Mouse (Mus musculus): Measurements from ENCODE around the gene Sorl1. TPM values are rescaled to one million over a fixed set of nuclear protein-coding genes. Genes with fewer than 3 reads are reported as not detected.
A peak's percentile ranks its signal among the peaks of the same experiment; 100 is the strongest.

The Sorl1 gene
- polyA plus RNA-seq (2012; rRNA removed) = 69.7 and 93.6 TPM in 2 replicates

DNA sequence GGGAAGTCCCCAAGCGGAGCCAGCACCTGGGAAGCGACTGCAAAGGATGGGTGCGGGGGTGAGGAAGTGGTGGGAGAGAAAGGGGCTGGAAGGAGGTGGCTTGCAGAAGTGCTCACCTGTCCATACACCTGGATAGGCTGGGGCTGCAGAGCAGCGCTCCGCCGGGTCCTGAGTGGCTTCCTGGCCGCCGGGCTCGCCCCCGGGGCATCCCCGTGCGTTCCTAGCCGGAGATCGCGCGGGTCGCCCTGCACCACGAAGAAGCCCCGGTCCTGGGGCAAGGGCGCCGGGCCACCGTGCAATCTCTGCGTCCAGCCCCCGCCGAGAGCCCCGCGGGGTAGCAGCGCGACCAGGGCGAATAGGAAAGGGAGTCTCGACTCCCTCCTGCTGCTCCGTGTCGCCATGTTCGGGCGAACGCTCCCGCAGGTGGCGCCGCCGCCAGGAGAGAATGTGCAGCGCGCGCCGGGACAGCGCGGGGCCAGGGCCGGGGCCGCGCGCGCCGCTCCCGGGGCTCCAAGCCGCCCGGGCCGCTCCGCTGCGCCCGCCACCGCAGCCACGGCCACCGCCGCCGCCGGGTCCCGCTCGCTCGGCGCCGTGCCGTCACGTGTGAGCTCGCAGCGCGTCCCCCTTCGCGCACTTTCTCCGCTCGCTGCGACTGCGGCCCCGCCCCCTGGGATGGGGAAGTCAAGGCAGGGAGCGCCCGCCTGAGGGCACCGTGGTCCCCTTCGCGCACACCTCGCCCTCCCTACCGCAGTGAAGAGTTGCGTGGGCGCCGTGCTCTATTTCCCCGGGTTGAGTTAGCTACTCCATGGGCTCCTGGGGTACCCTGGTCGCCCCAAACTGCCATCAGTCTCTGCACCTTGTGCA is at the start of gene Sorl1:
Sorl1 (minus strand) TSS at position 585 of the 864 bp plus-strand sequence.
- DNase-seq (ENCODE audit: low read depth in 1 of 2, low spot score in 2 of 2) = peak in 1 of 2 experiments; percentile 88
- Histone ChIP-seq H3K27me3 (ENCODE audit: control insufficient read depth, insufficient read depth, low read length) (no peaks in the 10 kb centered on the region), H3K4me3 (ENCODE audit: extremely low read depth, insufficient read depth, insufficient read length) (peak within 1 kb of the TSS; percentile 89), H3K36me3 (ENCODE audit: control insufficient read depth, insufficient read depth, low read length) (no peaks in the 10 kb centered on the region), H3K4me1 (ENCODE audit: control insufficient read depth, insufficient read depth, insufficient read length) (peaks cover 30% of the 10 kb centered on the region; the same call in 1 of the 2 replicates), H3K27ac (ENCODE audit: insufficient read depth, low read length) (peak within 1 kb of the TSS; percentile 89)
- peak; percentile 36; the same call in 1 of the 2 replicates for TF ChIP-seq CTCF (IDR thresholded peaks at IDR 0.05; ENCODE audit: extremely low read depth, insufficient read depth, insufficient read length, insufficient replicate concordance)
- peak; percentile 18 for TF ChIP-seq POLR2A (IDR thresholded peaks at IDR 0.05; ENCODE audit: low read depth, low read length)
- under 1% methylated on average over 71 of the region's 94 CpGs for whole genome bisulfite sequencing

DNA sequence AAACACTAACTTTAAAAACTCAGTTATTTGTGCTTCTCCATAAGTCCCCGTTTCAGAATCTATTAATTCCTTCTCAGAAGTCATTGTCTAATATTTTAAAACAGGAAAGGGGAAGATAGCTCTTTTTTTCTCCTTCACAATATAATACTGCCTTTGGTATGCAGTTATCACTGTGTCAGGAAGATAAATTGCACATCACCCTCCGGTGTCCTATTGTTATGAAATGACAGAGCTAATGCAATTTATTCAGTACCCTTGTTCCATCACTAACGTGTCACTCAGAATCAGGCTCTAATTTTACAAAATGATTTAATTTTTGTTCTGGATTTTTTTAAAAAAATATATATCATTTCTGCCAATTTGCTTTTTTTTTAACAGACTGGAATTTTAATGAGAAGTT is 49.7 kb upstream of the Sorl1 start:
- no peak overlapping the region for H3K4me3 ChIP-seq (ENCODE audit: extremely low read depth, insufficient read depth, insufficient read length)
- H3K36me3 ChIP-seq (ENCODE audit: control insufficient read depth, insufficient read depth, low read length) = no peaks in the 10 kb centered on the region
- no peak overlapping the region for H3K27ac ChIP-seq (ENCODE audit: insufficient read depth, low read length)
- WGBS = 73% methylated on average over 3 of the region's 3 CpGs
- no peaks in the 10 kb centered on the region for H3K4me1 ChIP-seq (ENCODE audit: control insufficient read depth, insufficient read depth, insufficient read length)
- DNase-seq (ENCODE audit: low read depth in 1 of 2, low spot score in 2 of 2) = no peak
- no peaks in the 10 kb centered on the region for H3K27me3 ChIP-seq (ENCODE audit: control insufficient read depth, insufficient read depth, low read length)
- TF ChIP-seq POLR2A (IDR thresholded peaks at IDR 0.05; ENCODE audit: low read depth, low read length) (no peak), CTCF (IDR thresholded peaks at IDR 0.05; ENCODE audit: extremely low read depth, insufficient read depth, insufficient read length, insufficient replicate concordance) (no peak)

DNA sequence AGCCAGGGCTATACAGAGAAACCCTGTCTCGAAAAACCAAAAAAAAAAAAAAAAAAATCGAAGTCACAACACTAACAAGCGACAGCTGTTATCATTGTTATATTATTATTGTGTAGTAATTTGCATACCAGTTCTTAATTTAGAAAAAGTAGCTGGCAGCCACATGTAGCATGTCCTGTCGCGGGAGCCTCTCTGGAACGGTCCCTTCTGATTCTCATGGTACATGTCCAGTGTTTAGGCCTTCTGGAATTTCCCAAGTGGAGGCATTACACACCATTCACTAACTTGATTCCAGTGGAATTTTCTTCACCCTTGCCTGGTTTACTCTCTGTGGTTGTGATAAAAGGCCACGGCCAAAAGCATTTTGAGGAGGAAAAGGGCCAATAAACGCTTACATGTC is 45.4 kb upstream of the Sorl1 start:
- TF ChIP-seq POLR2A (IDR thresholded peaks at IDR 0.05; ENCODE audit: low read depth, low read length) = no peak
- no peak for TF ChIP-seq CTCF (IDR thresholded peaks at IDR 0.05; ENCODE audit: extremely low read depth, insufficient read depth, insufficient read length, insufficient replicate concordance)
- 85% methylated on average over 8 of the region's 8 CpGs for WGBS

DNA sequence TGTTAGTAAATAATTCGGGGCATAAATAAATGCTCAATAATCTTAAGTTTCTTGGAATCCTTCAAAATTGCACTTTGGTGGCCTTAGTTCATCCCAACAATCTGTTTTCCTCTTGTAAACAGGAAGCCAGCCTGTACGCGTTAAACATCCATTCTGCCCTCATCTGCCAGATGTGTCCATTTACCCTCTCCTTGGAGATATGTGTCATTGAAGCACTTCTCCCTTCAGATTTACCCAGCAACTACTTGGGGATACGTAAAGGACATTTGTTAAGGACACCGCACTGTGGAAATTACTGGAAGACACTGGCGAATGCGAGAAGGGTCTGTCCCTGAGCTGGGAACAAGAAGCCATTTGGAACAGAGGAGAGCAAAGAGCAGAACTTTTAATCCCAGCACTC is 44.9 kb upstream of the Sorl1 start:
- H3K27me3 ChIP-seq (ENCODE audit: control insufficient read depth, insufficient read depth, low read length) = no peaks in the 10 kb centered on the region
- no peak overlapping the region for H3K27ac ChIP-seq (ENCODE audit: insufficient read depth, low read length)
- DNase-seq (ENCODE audit: low read depth in 1 of 2, low spot score in 2 of 2) = no peak
- H3K4me3 ChIP-seq (ENCODE audit: extremely low read depth, insufficient read depth, insufficient read length) = no peak overlapping the region
- H3K36me3 ChIP-seq (ENCODE audit: control insufficient read depth, insufficient read depth, low read length) = no peaks in the 10 kb centered on the region
- no peak for TF ChIP-seq CTCF (IDR thresholded peaks at IDR 0.05; ENCODE audit: extremely low read depth, insufficient read depth, insufficient read length, insufficient replicate concordance)
- TF ChIP-seq POLR2A (IDR thresholded peaks at IDR 0.05; ENCODE audit: low read depth, low read length) = no peak
- 89% methylated on average over 7 of the region's 7 CpGs for WGBS
- H3K4me1 ChIP-seq (ENCODE audit: control insufficient read depth, insufficient read depth, insufficient read length) = no peaks in the 10 kb centered on the region

More for the DNA sequence above, 45.4 kb upstream of the Sorl1 start:
- Histone ChIP-seq H3K27ac (ENCODE audit: insufficient read depth, low read length) (no peak overlapping the region), H3K4me3 (ENCODE audit: extremely low read depth, insufficient read depth, insufficient read length) (no peak overlapping the region), H3K27me3 (ENCODE audit: control insufficient read depth, insufficient read depth, low read length) (no peaks in the 10 kb centered on the region), H3K4me1 (ENCODE audit: control insufficient read depth, insufficient read depth, insufficient read length) (no peaks in the 10 kb centered on the region), H3K36me3 (ENCODE audit: control insufficient read depth, insufficient read depth, low read length) (no peaks in the 10 kb centered on the region)
- DNase-seq (ENCODE audit: low read depth in 1 of 2, low spot score in 2 of 2) = no peak

DNA sequence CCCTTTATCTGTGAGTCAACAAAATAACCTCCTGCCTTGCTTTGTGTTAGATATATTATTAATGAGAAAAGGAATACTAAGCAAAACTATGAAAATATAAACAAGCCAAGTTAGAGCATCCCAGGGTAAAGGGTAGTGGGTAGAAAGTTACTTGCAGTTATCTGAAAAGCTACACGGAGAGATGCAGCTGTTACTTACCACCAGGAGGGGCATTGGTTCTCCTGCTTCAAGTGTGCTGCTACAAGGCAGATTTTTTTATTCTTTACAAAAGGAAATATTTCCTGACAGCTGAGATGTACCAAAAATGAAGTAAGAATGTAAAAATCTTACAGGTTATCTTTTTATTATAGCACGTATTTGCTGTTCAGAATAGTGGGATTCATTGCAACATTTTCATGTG is 40.8 kb upstream of the Sorl1 start:
- Histone ChIP-seq H3K27ac (ENCODE audit: insufficient read depth, low read length) (no peak overlapping the region), H3K4me3 (ENCODE audit: extremely low read depth, insufficient read depth, insufficient read length) (no peak overlapping the region), H3K4me1 (ENCODE audit: control insufficient read depth, insufficient read depth, insufficient read length) (no peaks in the 10 kb centered on the region), H3K36me3 (ENCODE audit: control insufficient read depth, insufficient read depth, low read length) (no peaks in the 10 kb centered on the region), H3K27me3 (ENCODE audit: control insufficient read depth, insufficient read depth, low read length) (no peaks in the 10 kb centered on the region)
- no peak for DNase-seq (ENCODE audit: low read depth in 1 of 2, low spot score in 2 of 2)
- 70% methylated on average over 2 of the region's 2 CpGs for whole genome bisulfite sequencing
- TF ChIP-seq POLR2A (IDR thresholded peaks at IDR 0.05; ENCODE audit: low read depth, low read length) (no peak), CTCF (IDR thresholded peaks at IDR 0.05; ENCODE audit: extremely low read depth, insufficient read depth, insufficient read length, insufficient replicate concordance) (no peak)

DNA sequence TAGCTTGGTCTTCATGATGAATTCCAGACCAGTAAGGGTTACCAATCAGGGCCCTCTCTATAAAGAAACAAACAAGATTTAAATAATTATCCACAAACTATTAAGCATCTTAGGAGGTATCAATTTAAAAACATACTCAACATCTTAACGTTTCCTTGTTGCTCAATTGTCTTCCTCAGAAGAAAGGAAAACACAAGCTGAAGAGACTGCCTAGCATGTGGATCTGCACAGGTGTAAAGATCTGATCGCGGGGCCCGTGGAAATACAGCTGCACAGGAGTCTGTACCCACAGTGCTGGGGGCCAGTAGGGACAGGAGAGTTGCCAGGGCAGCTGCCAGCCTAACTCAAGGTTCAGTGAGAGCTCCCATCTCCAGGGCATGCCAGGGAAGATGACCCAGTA is 38.9 kb upstream of the Sorl1 start:
- H3K4me3 ChIP-seq (ENCODE audit: extremely low read depth, insufficient read depth, insufficient read length) = no peak overlapping the region
- H3K4me1 ChIP-seq (ENCODE audit: control insufficient read depth, insufficient read depth, insufficient read length) = peaks cover 5% of the 10 kb centered on the region; the same call in 1 of the 2 replicates
- WGBS = 80% methylated on average over 4 of the region's 4 CpGs
- TF ChIP-seq POLR2A (IDR thresholded peaks at IDR 0.05; ENCODE audit: low read depth, low read length) (no peak), CTCF (IDR thresholded peaks at IDR 0.05; ENCODE audit: extremely low read depth, insufficient read depth, insufficient read length, insufficient replicate concordance) (no peak)
- no peaks in the 10 kb centered on the region for H3K36me3 ChIP-seq (ENCODE audit: control insufficient read depth, insufficient read depth, low read length)
- no peak for DNase-seq (ENCODE audit: low read depth in 1 of 2, low spot score in 2 of 2)
- no peak overlapping the region for H3K27ac ChIP-seq (ENCODE audit: insufficient read depth, low read length)
- no peaks in the 10 kb centered on the region for H3K27me3 ChIP-seq (ENCODE audit: control insufficient read depth, insufficient read depth, low read length)

DNA sequence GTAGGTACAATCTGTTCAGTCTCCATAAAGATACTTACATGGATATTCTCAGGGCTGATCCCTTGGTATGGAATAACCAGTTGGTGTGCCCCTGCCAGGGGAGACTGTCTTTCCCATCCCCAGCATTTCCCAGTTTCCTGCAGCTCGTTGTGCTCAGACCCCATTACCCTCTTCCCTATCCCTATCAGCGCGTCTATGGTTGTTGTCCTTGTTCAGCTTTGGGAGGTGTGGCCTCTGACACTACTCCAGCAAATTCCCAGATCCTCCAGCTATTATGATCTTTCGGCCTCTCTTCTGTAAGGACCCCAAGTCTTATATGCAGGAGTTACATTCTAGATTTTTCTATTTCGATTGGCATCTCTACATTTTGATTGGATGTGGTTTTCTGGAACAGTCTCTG is 35.3 kb upstream of the Sorl1 start:
- Histone ChIP-seq H3K4me1 (ENCODE audit: control insufficient read depth, insufficient read depth, insufficient read length) (peaks cover 5% of the 10 kb centered on the region; the same call in 1 of the 2 replicates), H3K27ac (ENCODE audit: insufficient read depth, low read length) (no peak overlapping the region), H3K4me3 (ENCODE audit: extremely low read depth, insufficient read depth, insufficient read length) (no peak overlapping the region), H3K27me3 (ENCODE audit: control insufficient read depth, insufficient read depth, low read length) (no peaks in the 10 kb centered on the region), H3K36me3 (ENCODE audit: control insufficient read depth, insufficient read depth, low read length) (no peaks in the 10 kb centered on the region)
- TF ChIP-seq POLR2A (IDR thresholded peaks at IDR 0.05; ENCODE audit: low read depth, low read length) = no peak
- DNase-seq (ENCODE audit: low read depth in 1 of 2, low spot score in 2 of 2) = no peak
- WGBS = 77% methylated on average over 5 of the region's 5 CpGs

Measured in spleen, adult 2 months (tissue).